Mouse (Mus musculus) kidney, adult 2 months (tissue): ENCODE data around the gene Sox5. TPM values are rescaled to one million over a fixed set of nuclear protein-coding genes. Genes with fewer than 3 reads are reported as not detected.

Experiments used
- DNase-seq: peaks from one replicate; pipeline ENCODE4 v3.0.0; 2021
- H3K27ac ChIP-seq: fragments of 200-500 bp; 2 replicates; pipeline ENCODE4 v1.5.1; 2012; ENCODE audit warnings: low read depth, low read length, control low read depth, inconsistent platforms; ENCODE audit not compliant: insufficient read depth
- H3K27me3 ChIP-seq: fragments of 200-500 bp; replicated peaks from 2 replicates; pipeline ENCODE4 v1.6.1; 2012; ENCODE audit warnings: mild to moderate bottlenecking, moderate library complexity, low read length, inconsistent platforms; ENCODE audit not compliant: control insufficient read depth, insufficient read depth
- H3K36me3 ChIP-seq: fragments of 200-500 bp; 2 replicates; pipeline ENCODE4 v1.6.1; 2012; ENCODE audit warnings: mild to moderate bottlenecking, moderate library complexity, low read length, inconsistent platforms; ENCODE audit not compliant: control insufficient read depth, insufficient read depth
- H3K4me1 ChIP-seq: fragments of 200-500 bp; 2 replicates; pipeline ENCODE4 v1.6.1; 2011; ENCODE audit warnings: low read length; ENCODE audit not compliant: control insufficient read depth, insufficient read depth
- H3K4me3 ChIP-seq: fragments of 200-500 bp; 2 replicates; pipeline ENCODE4 v1.5.1; 2011; ENCODE audit warnings: mild to moderate bottlenecking, low read depth, low read length, control low read depth; ENCODE audit not compliant: insufficient read depth
- CTCF ChIP-seq: fragments of 200-500 bp; conservative IDR thresholded peaks from 2 replicates; pipeline ENCODE4 v1.5.1; 2011; ENCODE audit warnings: low read depth, mild to moderate bottlenecking, control low read depth, low read length, moderate library complexity, mixed read lengths; ENCODE audit not compliant: insufficient read depth, insufficient read length
- POLR2A ChIP-seq: fragments of 200-500 bp; IDR thresholded peaks from one replicate; pipeline ENCODE4 v1.6.1; 2011; ENCODE audit warnings: low read depth, low read length, control low read depth
- WGBS: fragments of 180-500 bp; shearing (Covaris S2); methylation state at CpG from one replicate; pipeline ENCODE4 v1.1.7; 2018; 5-methylcytosine and 5-hydroxymethylcytosine counted together
- polyA plus RNA-seq: library from polyadenylated mRNA; depleted of rRNA; stranded (reverse); fragments of >200 nt; gene quantifications from 2 replicates; pipeline ENCODE4 v1.2.3, GENCODE M21; 2012

The Sox5 gene
- polyA plus RNA-seq, 1 experiment: 2.9 TPM

DNA sequence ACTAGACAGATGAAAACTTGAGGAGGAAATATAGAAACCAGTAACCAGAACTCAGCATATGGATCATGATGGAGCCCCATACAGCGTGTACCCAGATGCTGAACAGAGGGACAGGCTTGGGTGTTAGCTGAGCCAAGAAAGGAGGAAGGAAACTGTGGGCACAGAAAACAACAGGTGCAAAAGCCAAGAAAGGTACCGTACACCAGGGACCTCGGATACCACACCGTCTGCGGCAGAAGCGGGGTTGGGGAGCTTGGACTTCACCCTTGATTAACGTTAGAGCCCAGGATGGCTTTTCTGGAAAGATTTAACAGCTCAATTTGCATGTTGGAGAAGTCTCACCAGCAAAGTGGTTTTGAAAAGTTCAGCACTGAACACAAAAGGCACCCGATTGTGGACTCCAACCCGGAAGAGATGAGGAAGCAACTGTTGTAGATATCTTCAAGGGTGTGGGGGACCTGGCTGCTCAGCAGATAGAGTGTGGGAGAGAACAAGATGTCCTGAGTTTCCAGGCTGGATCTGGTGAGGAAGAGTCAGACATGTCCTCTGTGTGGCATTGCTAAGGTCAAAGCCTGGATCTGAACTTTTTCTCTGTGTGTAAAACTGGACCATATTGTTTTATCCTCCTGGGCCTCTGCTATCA, 104.2 kb downstream of the Sox5 start:
- no peak overlapping the region for H3K27ac ChIP-seq
- 89% methylated on average over 9 of the region's 9 CpGs for WGBS
- no peak overlapping the region for H3K4me3 ChIP-seq
- no peak for DNase-seq
- no peaks in the 10 kb centered on the region for H3K27me3 ChIP-seq
- TF ChIP-seq CTCF: no peak
- H3K36me3 ChIP-seq: no peaks in the 10 kb centered on the region
- no peaks in the 10 kb centered on the region for H3K4me1 ChIP-seq

DNA sequence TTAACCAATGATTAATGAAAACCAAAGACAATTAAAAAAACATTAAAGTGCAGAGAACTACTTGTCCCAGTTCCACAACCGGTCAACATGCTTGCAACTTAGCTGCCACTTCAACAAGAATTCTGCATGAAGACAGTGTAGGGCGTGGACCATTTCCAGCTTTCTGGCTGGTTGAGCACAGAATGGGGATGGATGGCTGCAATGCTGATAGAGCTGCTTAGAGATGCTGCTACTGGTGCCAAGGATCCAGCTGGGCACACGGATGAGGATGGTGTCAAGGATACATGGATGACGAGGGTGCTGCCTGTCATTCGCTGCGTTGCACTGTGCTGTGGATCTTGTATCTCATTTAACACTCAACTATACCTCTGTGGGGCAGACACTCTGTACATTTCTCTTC, 106.7 kb downstream of the Sox5 start:
- 78% methylated on average over 6 of the region's 6 CpGs for WGBS
- H3K4me1 ChIP-seq: no peaks in the 10 kb centered on the region
- no peak overlapping the region for H3K4me3 ChIP-seq
- H3K36me3 ChIP-seq: no peaks in the 10 kb centered on the region
- DNase-seq: no peak
- TF ChIP-seq CTCF (no peak), POLR2A (no peak)
- H3K27ac ChIP-seq: no peak overlapping the region
- H3K27me3 ChIP-seq: no peaks in the 10 kb centered on the region

DNA sequence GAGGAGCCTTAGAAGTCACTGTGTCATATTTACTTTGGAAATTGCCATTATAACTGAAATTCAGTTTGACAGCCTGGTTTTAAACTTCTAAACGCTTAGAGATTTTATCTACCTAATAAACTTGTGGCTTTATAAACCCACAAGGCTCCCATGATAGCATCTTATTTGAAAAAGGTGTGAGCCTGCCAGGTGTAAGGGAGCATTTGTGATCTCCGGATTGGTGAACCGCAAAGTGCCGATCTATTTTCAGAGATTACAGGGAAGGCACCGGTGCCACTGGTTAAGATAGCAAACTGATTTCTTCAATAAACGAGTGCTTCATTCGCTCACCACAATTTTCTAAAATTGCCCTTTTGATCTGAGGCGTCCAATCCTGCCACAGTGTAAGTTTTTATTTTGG, 107.9 kb downstream of the Sox5 start:
- H3K4me3 ChIP-seq: no peak overlapping the region
- TF ChIP-seq CTCF: no peak
- TF ChIP-seq POLR2A: no peak
- DNase-seq: no peak
- H3K4me1 ChIP-seq: no peaks in the 10 kb centered on the region
- WGBS: 74% methylated on average over 8 of the region's 8 CpGs
- no peaks in the 10 kb centered on the region for H3K27me3 ChIP-seq
- no peaks in the 10 kb centered on the region for H3K36me3 ChIP-seq
- H3K27ac ChIP-seq: no peak overlapping the region

DNA sequence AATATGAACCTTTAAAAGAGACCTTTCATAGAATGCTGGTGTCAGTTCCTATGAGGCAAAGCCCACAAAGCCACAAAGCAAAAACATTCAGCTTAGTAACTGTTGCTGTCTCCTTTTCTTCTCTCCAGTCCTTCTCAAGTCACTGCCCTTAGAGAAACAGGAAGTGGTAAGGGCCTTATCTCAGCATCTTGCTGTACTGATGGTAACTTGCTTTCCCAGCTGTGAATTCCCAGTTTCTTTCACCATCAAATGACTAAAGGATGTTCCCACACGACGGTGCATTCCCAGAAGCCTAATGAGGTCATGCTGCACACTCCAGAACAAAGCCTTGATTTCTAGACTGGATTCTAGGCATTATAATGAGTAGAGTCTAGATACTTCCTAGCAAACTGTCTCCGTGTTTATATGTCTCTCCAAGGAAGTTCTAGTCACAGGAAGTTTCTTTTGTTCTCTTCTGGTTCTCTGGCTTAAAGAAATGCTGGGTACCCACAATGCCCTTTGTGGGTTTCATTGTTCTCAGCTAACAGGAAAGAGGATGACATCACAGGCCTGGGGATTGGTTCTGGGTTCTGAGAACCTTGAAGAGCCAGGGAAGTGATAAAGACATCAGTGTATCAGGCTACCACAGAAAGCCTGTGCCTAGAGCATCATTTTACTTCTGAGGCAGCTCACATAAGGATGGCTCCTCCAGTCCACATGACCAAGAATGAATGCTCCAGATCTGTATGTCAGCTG, 111.2 kb downstream of the Sox5 start:
- peak; percentile 22 for DNase-seq
- no peaks in the 10 kb centered on the region for H3K4me1 ChIP-seq
- 0 out of 2 replicates have a peak overlapping the region, but pooled peaks have one; percentile 5 for H3K27ac ChIP-seq

DNA sequence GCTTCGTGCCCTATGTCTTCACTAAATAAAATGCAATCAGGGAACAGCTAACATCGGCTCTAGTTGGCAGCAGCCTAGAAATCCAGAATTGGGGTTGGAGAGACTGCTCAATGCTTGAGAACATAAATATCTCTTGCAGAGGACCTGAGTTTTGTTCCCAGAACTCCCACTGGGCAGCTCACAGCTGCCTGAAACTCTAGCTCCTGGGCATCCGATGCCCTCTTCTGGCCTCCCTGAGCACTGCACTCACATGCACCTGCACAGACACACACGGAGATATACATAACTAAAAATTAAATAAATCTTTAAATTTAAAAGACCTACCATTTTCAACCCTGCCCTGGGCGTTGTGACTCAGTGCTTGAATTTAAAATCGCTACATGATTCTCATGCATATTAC, 115.2 kb downstream of the Sox5 start:
- no peak overlapping the region for H3K4me3 ChIP-seq
- H3K27ac ChIP-seq: no peak overlapping the region
- no peak for DNase-seq
- H3K4me1 ChIP-seq: no peaks in the 10 kb centered on the region
- H3K27me3 ChIP-seq: no peaks in the 10 kb centered on the region
- no peaks in the 10 kb centered on the region for H3K36me3 ChIP-seq
- TF ChIP-seq POLR2A (no peak), CTCF (0 out of 2 replicates have a peak, but pooled peaks have one; percentile 9)
- WGBS: 95% methylated on average over 6 of the region's 6 CpGs

More for the DNA sequence above, 111.2 kb downstream of the Sox5 start:
- H3K27me3 ChIP-seq: no peaks in the 10 kb centered on the region
- H3K36me3 ChIP-seq: no peaks in the 10 kb centered on the region
- TF ChIP-seq CTCF (no peak), POLR2A (no peak)
- no peak overlapping the region for H3K4me3 ChIP-seq
- WGBS: 49% methylated on average over 3 of the region's 3 CpGs

DNA sequence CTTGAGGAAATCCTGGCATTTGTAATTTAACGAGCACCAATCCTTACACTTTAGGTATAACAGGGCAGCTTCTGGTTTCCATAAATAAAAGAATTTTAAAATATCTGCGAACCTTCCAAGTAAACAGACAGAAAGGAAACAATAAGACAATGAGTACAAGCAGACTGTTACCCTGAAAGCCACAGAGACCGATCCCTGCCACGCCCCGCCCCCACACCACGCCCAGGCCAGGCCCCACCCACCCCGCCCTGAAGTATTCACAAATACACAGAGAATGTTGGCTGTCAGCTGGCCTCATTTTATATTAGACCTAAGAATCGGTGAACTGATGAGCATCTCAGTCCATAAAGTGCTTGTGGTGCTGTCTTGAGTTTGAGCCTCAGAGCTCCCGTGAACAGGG, 117.0 kb downstream of the Sox5 start:
- whole genome bisulfite sequencing: 83% methylated on average over 9 of the region's 9 CpGs

DNA sequence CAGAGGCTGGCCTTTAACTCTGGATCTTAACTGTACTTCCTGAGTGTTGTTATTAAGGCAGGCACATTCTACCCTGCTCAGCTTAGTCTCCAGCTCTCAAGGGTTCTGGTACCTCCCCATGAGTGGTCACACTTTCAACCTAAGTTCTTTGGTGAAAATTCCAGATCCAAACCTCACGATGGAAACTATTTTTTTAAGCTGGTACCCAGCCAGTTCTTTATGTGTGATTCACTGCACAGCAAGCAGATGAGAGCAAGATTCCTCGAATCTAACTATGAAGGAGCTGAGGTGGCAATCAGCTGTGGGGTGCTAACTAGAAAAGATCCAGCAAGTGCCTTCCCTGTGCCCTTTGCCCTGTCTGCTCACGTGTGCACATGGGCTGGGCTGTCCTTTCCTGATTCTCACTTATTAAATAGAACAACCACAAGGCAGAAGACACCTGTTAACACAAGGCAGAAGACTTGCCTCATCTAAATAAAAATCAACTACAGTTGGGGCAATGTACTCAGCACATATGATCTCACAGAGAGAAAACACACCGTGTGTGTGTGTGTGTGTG, 118.2 kb downstream of the Sox5 start:
- Histone ChIP-seq H3K36me3 (no peaks in the 10 kb centered on the region), H3K27me3 (no peaks in the 10 kb centered on the region), H3K4me1 (no peaks in the 10 kb centered on the region; the same call in 1 of the 2 replicates), H3K27ac (no peak overlapping the region), H3K4me3 (no peak overlapping the region)
- TF ChIP-seq CTCF (no peak), POLR2A (no peak)
- WGBS: 40% methylated on average over 4 of the region's 4 CpGs
- peak; percentile 45 for DNase-seq

More for the DNA sequence above, 117.0 kb downstream of the Sox5 start:
- H3K36me3 ChIP-seq: no peaks in the 10 kb centered on the region
- no peaks in the 10 kb centered on the region for H3K27me3 ChIP-seq
- H3K27ac ChIP-seq: no peak overlapping the region
- TF ChIP-seq CTCF (no peak), POLR2A (no peak)
- H3K4me1 ChIP-seq: no peaks in the 10 kb centered on the region; the same call in 1 of the 2 replicates
- no peak for DNase-seq
- no peak overlapping the region for H3K4me3 ChIP-seq
